Mouse (Mus musculus) midbrain, embryonic 16.5 days (tissue): ENCODE data around the gene Itpripl2. TPM values are rescaled to one million over a fixed set of nuclear protein-coding genes. Genes with fewer than 3 reads are reported as not detected.

Source experiments
- ATAC-seq: fragments of 200-750 bp; cut with Nextera tagmentation; 2 replicates; pipeline ENCODE4 v1.8.0; 2017; ENCODE audit warnings: moderate TSS enrichment
- H3K27ac ChIP-seq: fragments of 300-500 bp; sonication (generic); 2 replicates; pipeline ENCODE4 v1.5.1; 2014; ENCODE audit warnings: mild to moderate bottlenecking, low read length, mixed read lengths
- H3K27me3 ChIP-seq: fragments of 300-500 bp; sonication (generic); 2 replicates; pipeline ENCODE4 v1.6.1; 2014; ENCODE audit warnings: low read depth, low read length, mixed read lengths; ENCODE audit not compliant: control insufficient read depth, insufficient read depth
- H3K36me3 ChIP-seq: fragments of 300-500 bp; sonication (generic); 2 replicates; pipeline ENCODE4 v1.6.1; 2014; ENCODE audit warnings: mild to moderate bottlenecking, low read length, moderate library complexity, mixed read lengths; ENCODE audit not compliant: control insufficient read depth, insufficient read depth
- H3K4me1 ChIP-seq: fragments of 300-500 bp; sonication (generic); 2 replicates; pipeline ENCODE4 v1.6.1; 2014; ENCODE audit warnings: mild to moderate bottlenecking, low read length, mixed read lengths; ENCODE audit not compliant: control insufficient read depth, insufficient read depth
- H3K4me2 ChIP-seq: fragments of 300-500 bp; sonication (generic); 2 replicates; pipeline ENCODE4 v1.6.1; 2014; ENCODE audit warnings: mild to moderate bottlenecking, low read length, mixed read lengths
- H3K4me3 ChIP-seq: fragments of 300-500 bp; sonication (generic); 2 replicates; pipeline ENCODE4 v1.5.1; 2014; ENCODE audit warnings: low read depth, mild to moderate bottlenecking, low read length, moderate library complexity, mixed read lengths
- H3K9ac ChIP-seq: fragments of 300-500 bp; sonication (generic); 2 replicates; pipeline ENCODE4 v1.6.1; 2014; ENCODE audit warnings: low read depth, low read length, mixed read lengths
- H3K9me3 ChIP-seq: fragments of 300-500 bp; sonication (generic); replicated peaks from 2 replicates; pipeline ENCODE4 v1.6.1; 2014; ENCODE audit warnings: mild to moderate bottlenecking, low read length, mixed read lengths; ENCODE audit not compliant: control insufficient read depth, poor library complexity, severe bottlenecking
- WGBS: fragments of 180-500 bp; shearing (Covaris S2); extraction: QIAGEN DNeasy Blood & Tissue Kit; methylation state at CpG from one replicate; pipeline ENCODE4 v1.1.7; 2014; 5-methylcytosine and 5-hydroxymethylcytosine counted together
- polyA plus RNA-seq: library from polyadenylated mRNA; unstranded; fragments of >200 nt; fragmentation: Nextera tagmentation; extraction: Ambion mirVana; gene quantifications from 2 replicates; pipeline ENCODE4 v1.2.1, GENCODE M21; 2015

Gene Itpripl2
- polyA plus RNA-seq, 1 experiment from 2014 or later, result 0.39 TPM

- ATAC-seq, result no peak
- Histone ChIP-seq H3K27me3 (no peaks in the 10 kb centered on the region), H3K4me1 (0 out of 2 replicates have a peak, but pooled peaks cover 2% of the 10 kb centered on the region), H3K27ac (no peak overlapping the region), H3K9me3 (no peaks in the 10 kb centered on the region), H3K4me3 (no peak overlapping the region), H3K36me3 (no peaks in the 10 kb centered on the region), H3K4me2 (no peak overlapping the region), H3K9ac (no peak overlapping the region)
- 65% methylated on average over 4 of the region's 4 CpGs for WGBS
Measured at GRCm38 (mm10) chr7:118453722-118454121, 38.1 kb downstream of the Itpripl2 start.

GRCm38 (mm10) chr7:118452940-118453339 is 38.8 kb downstream of the Itpripl2 start:
- no peak overlapping the region for H3K27ac ChIP-seq
- H3K9me3 ChIP-seq, result no peaks in the 10 kb centered on the region
- H3K4me1 ChIP-seq, result peaks cover 5% of the 10 kb centered on the region; the same call in 1 of the 2 replicates
- no peak for ATAC-seq
- 45% methylated on average over 2 of the region's 2 CpGs for WGBS
- no peak overlapping the region for H3K9ac ChIP-seq
- H3K36me3 ChIP-seq, result no peaks in the 10 kb centered on the region
- H3K4me2 ChIP-seq, result no peak overlapping the region
- no peak overlapping the region for H3K4me3 ChIP-seq
- no peaks in the 10 kb centered on the region for H3K27me3 ChIP-seq

GRCm38 (mm10) chr7:118448134-118448967 is 43.4 kb downstream of the Itpripl2 start, which contains the start of gene Syt17:
Gene Syt17 (minus strand): TSS chr7:118448222.
- peak within 1 kb of the TSS; percentile 59 for H3K4me3 ChIP-seq
- peaks cover 10% of the 10 kb centered on the region for H3K4me1 ChIP-seq
- H3K9ac ChIP-seq, result peak within 1 kb of the TSS; percentile 79
- peak within 1 kb of the TSS; percentile 67 for H3K4me2 ChIP-seq
- ATAC-seq, result peak; percentile 76
- WGBS, result under 1% methylated on average over 53 of the region's 58 CpGs
- H3K9me3 ChIP-seq, result no peaks in the 10 kb centered on the region
- H3K27ac ChIP-seq, result 0 out of 2 replicates have a peak within 1 kb of the TSS, but pooled peaks have one; percentile 37
- no peaks in the 10 kb centered on the region for H3K36me3 ChIP-seq
- H3K27me3 ChIP-seq, result no peaks in the 10 kb centered on the region

- H3K4me3 ChIP-seq, result peak overlapping the region; percentile 59
- no peaks in the 10 kb centered on the region for H3K27me3 ChIP-seq
- 0 out of 2 replicates have a peak overlapping the region, but pooled peaks have one; percentile 37 for H3K27ac ChIP-seq
- peak overlapping the region; percentile 79 for H3K9ac ChIP-seq
- H3K4me1 ChIP-seq, result peaks cover 13% of the 10 kb centered on the region
- WGBS, result under 1% methylated on average over 61 of the region's 65 CpGs
- H3K4me2 ChIP-seq, result peak overlapping the region; percentile 67
- H3K9me3 ChIP-seq, result no peaks in the 10 kb centered on the region
- ATAC-seq, result peak; percentile 74
- H3K36me3 ChIP-seq, result no peaks in the 10 kb centered on the region
Measured at GRCm38 (mm10) chr7:118447291-118448133, 44.3 kb downstream of the Itpripl2 start.

- Histone ChIP-seq H3K4me3 (no peak overlapping the region), H3K4me1 (peaks cover 11% of the 10 kb centered on the region), H3K9ac (no peak overlapping the region), H3K9me3 (no peaks in the 10 kb centered on the region), H3K36me3 (no peaks in the 10 kb centered on the region), H3K27me3 (no peaks in the 10 kb centered on the region), H3K4me2 (no peak overlapping the region), H3K27ac (no peak overlapping the region)
- ATAC-seq, result no peak
- 64% methylated on average over 7 of the region's 7 CpGs for WGBS
Measured at GRCm38 (mm10) chr7:118443895-118444485, 47.8 kb downstream of the Itpripl2 start.

GRCm38 (mm10) chr7:118443371-118443770 is 48.4 kb downstream of the Itpripl2 start:
- 7% methylated on average over 9 of the region's 9 CpGs for WGBS
- ATAC-seq, result no peak
- no peaks in the 10 kb centered on the region for H3K27me3 ChIP-seq
- no peaks in the 10 kb centered on the region for H3K9me3 ChIP-seq
- H3K36me3 ChIP-seq, result no peaks in the 10 kb centered on the region
- H3K27ac ChIP-seq, result no peak overlapping the region
- peak overlapping the region; percentile 36 for H3K4me2 ChIP-seq
- H3K9ac ChIP-seq, result no peak overlapping the region
- H3K4me1 ChIP-seq, result peaks cover 10% of the 10 kb centered on the region
- H3K4me3 ChIP-seq, result peak overlapping the region; percentile 5; the same call in 1 of the 2 replicates

GRCm38 (mm10) chr7:118441535-118441934 is 50.2 kb downstream of the Itpripl2 start:
- Histone ChIP-seq H3K4me1 (0 out of 2 replicates have a peak, but pooled peaks cover 5% of the 10 kb centered on the region), H3K9me3 (no peaks in the 10 kb centered on the region), H3K36me3 (no peaks in the 10 kb centered on the region), H3K4me3 (no peak overlapping the region), H3K27me3 (no peaks in the 10 kb centered on the region), H3K9ac (no peak overlapping the region), H3K27ac (no peak overlapping the region), H3K4me2 (no peak overlapping the region)
- 91% methylated on average over 6 of the region's 6 CpGs for WGBS
- no peak for ATAC-seq

- no peaks in the 10 kb centered on the region for H3K4me1 ChIP-seq
- no peaks in the 10 kb centered on the region for H3K27me3 ChIP-seq
- H3K4me2 ChIP-seq, result no peak overlapping the region
- no peak overlapping the region for H3K4me3 ChIP-seq
- H3K36me3 ChIP-seq, result no peaks in the 10 kb centered on the region
- H3K9me3 ChIP-seq, result no peaks in the 10 kb centered on the region; the same call in 1 of the 2 replicates
- H3K27ac ChIP-seq, result no peak overlapping the region
- H3K9ac ChIP-seq, result no peak overlapping the region
- ATAC-seq, result no peak
- WGBS, result 61% methylated on average over 7 of the region's 7 CpGs
Measured at GRCm38 (mm10) chr7:118437101-118437802, 54.5 kb downstream of the Itpripl2 start.
